In genomic region chr7:139585183-139585821, GRCm38 (mm10) we compare ENCODE assay signal across 13 mouse cellular contexts. TPM values are rescaled to one million over a fixed set of nuclear protein-coding genes. Genes with fewer than 3 reads are reported as not detected.
DNase-seq lines count a peak whose midpoint lies in the region; ATAC-seq and TF ChIP-seq lines count a peak whose summit lies in the region.
"Had no signal": no experiment of that assay in that cellular context is flagged by ENCODE, and none has a peak within 500 bp of the region (broad histone marks: within the 10 kb centered on the region; RNA-seq: fewer than 3 reads in every experiment).

No protein-coding gene starts in this region.

- H3K4me1 ChIP-seq in kidney, postnatal 0 days (replicated peaks; ENCODE audit: insufficient read depth, low read length), result peaks cover 16% of the 10 kb centered on the region
- 0 out of 2 replicates have a peak, but pooled peaks cover 3% of the 10 kb centered on the region for H3K4me1 ChIP-seq in kidney, adult 2 months (ENCODE audit: control insufficient read depth, insufficient read depth, low read length)
- peaks cover 27% of the 10 kb centered on the region for H3K4me1 ChIP-seq in embryonic facial prominence, embryonic 12.5 days
- 0 out of 2 replicates have a peak, but pooled peaks cover 8% of the 10 kb centered on the region for H3K4me1 ChIP-seq in midbrain, embryonic 14.5 days (ENCODE audit: control insufficient read depth, insufficient read depth, low read length)

- WGBS in kidney, postnatal 0 days, result 2% methylated on average over 29 of the region's 29 CpGs
- 5% methylated on average over 29 of the region's 29 CpGs for WGBS in kidney, adult 2 months
- 3% methylated on average over 29 of the region's 29 CpGs for WGBS in embryonic facial prominence, embryonic 12.5 days
- WGBS in midbrain, embryonic 14.5 days, result under 1% methylated on average over 29 of the region's 29 CpGs

- no peaks in the 10 kb centered on the region for H3K9me3 ChIP-seq in kidney, postnatal 0 days (replicated peaks; ENCODE audit: low read length)
- H3K9me3 ChIP-seq in embryonic facial prominence, embryonic 12.5 days, result no peaks in the 10 kb centered on the region
- H3K9me3 ChIP-seq in midbrain, embryonic 14.5 days (ENCODE audit: control insufficient read depth, low read length), result no peaks in the 10 kb centered on the region

- H3K4me2 ChIP-seq in kidney, postnatal 0 days (ENCODE audit: low read length), result no peak overlapping the region
- H3K4me2 ChIP-seq in embryonic facial prominence, embryonic 12.5 days (replicated peaks), result no peak overlapping the region
- peak overlapping the region; percentile 8; the same call in 1 of the 2 replicates for H3K4me2 ChIP-seq in midbrain, embryonic 14.5 days (ENCODE audit: low read length)

- no peak overlapping the region; the same call in 1 of the 2 replicates for H3K4me3 ChIP-seq in kidney, postnatal 0 days (replicated peaks; ENCODE audit: low read depth, low read length)
- no peak overlapping the region for H3K4me3 ChIP-seq in kidney, adult 2 months (ENCODE audit: insufficient read depth, low read depth, low read length)
- H3K4me3 ChIP-seq in embryonic facial prominence, embryonic 12.5 days, result 0 out of 2 replicates have a peak overlapping the region, but pooled peaks have one; percentile 10
- no peak overlapping the region for H3K4me3 ChIP-seq in midbrain, embryonic 14.5 days (replicated peaks; ENCODE audit: low read depth, low read length)
- H3K4me3 ChIP-seq: erythroblast, embryonic 14.5 days had no signal

- H3K36me3 ChIP-seq in kidney, postnatal 0 days (ENCODE audit: insufficient read depth, low read length), result no peaks in the 10 kb centered on the region
- no peaks in the 10 kb centered on the region for H3K36me3 ChIP-seq in kidney, adult 2 months (ENCODE audit: control insufficient read depth, insufficient read depth, low read length)
- no peaks in the 10 kb centered on the region for H3K36me3 ChIP-seq in embryonic facial prominence, embryonic 12.5 days
- H3K36me3 ChIP-seq in midbrain, embryonic 14.5 days (ENCODE audit: control insufficient read depth, insufficient read depth, low read length), result no peaks in the 10 kb centered on the region

- ATAC-seq in kidney, postnatal 0 days (replicated peaks; ENCODE audit: low FRiP score, low read depth), result no peak
- no peak for ATAC-seq in embryonic facial prominence, embryonic 12.5 days (ENCODE audit: insufficient number of reproducible peaks, insufficient read depth, low FRiP score, low TSS enrichment)
- ATAC-seq in midbrain, embryonic 14.5 days (ENCODE audit: low FRiP score, low TSS enrichment), result no peak
- ATAC-seq: Patski had no signal

- H3K9ac ChIP-seq in kidney, postnatal 0 days (ENCODE audit: low read depth, low read length), result no peak overlapping the region
- no peak overlapping the region for H3K9ac ChIP-seq in embryonic facial prominence, embryonic 12.5 days
- no peak overlapping the region for H3K9ac ChIP-seq in midbrain, embryonic 14.5 days (replicated peaks; ENCODE audit: low read length)

- no peak for TF ChIP-seq POLR2A in kidney, adult 2 months (IDR thresholded peaks at IDR 0.05; ENCODE audit: low read depth, low read length)

- H3K27ac ChIP-seq in kidney, postnatal 0 days, result no peak overlapping the region
- H3K27ac ChIP-seq in kidney, adult 2 months (ENCODE audit: insufficient read depth, low read depth, low read length), result no peak overlapping the region
- no peak overlapping the region for H3K27ac ChIP-seq in embryonic facial prominence, embryonic 12.5 days
- H3K27ac ChIP-seq in midbrain, embryonic 14.5 days (replicated peaks; ENCODE audit: low read depth, low read length), result no peak overlapping the region

- TF ChIP-seq CTCF in kidney, postnatal 0 days (IDR thresholded peaks at IDR 0.05; ENCODE audit: low read depth), result peak; percentile 17; the same call in 1 of the 2 replicates
- TF ChIP-seq CTCF in kidney, adult 2 months (conservative IDR thresholded peaks at IDR 0.05; ENCODE audit: insufficient read depth, insufficient read length, low read depth, low read length), result no peak

- H3K27me3 ChIP-seq in kidney, postnatal 0 days (ENCODE audit: insufficient read depth, low read length), result peaks cover 73% of the 10 kb centered on the region
- peaks cover 3% of the 10 kb centered on the region for H3K27me3 ChIP-seq in kidney, adult 2 months (replicated peaks; ENCODE audit: control insufficient read depth, insufficient read depth, low read length)
- peaks cover 98% of the 10 kb centered on the region for H3K27me3 ChIP-seq in embryonic facial prominence, embryonic 12.5 days
- peaks cover 88% of the 10 kb centered on the region for H3K27me3 ChIP-seq in midbrain, embryonic 14.5 days (ENCODE audit: control insufficient read depth, insufficient read depth, low read length)
- H3K27me3 ChIP-seq: Patski had no signal

- peak; percentile 31 for DNase-seq in embryo, embryonic 11 days
- no peak for DNase-seq in embryo, embryonic 10 days (ENCODE audit: low spot score)
- DNase-seq in kidney, postnatal 0 days (ENCODE audit: low spot score), result no peak
- no peak for DNase-seq in kidney, adult 2 months
- DNase-seq in midbrain, embryonic 14.5 days, result peak; percentile 50
- no peak for DNase-seq in right cerebral cortex, postnatal 36 days (ENCODE audit: low spot score in 2 of 2)
- no peak for DNase-seq in layer of hippocampus, postnatal 25 days (ENCODE audit: extremely low spot score in 1 of 2, low spot score in 1 of 2)
- DNase-seq: cerebellum, adult 8-10 months had no signal

RNA-seq across cellular contexts. Expression of gene Nkx6-2, which starts 2.7 kb away (rescaled TPM):
- 0.11 and 0.20 TPM in 2 replicates for polyA plus RNA-seq in kidney, postnatal 0 days (2015; fragmentation: Nextera tagmentation; extraction: Ambion mirVana)
- 0.06 TPM in 1 of 2 replicates, not detected in the other for polyA plus RNA-seq in kidney, adult 2 months (2012; rRNA removed)
- 0.77 and 1.5 TPM in 2 replicates for polyA plus RNA-seq in embryonic facial prominence, embryonic 12.5 days (2016; fragmentation: Nextera tagmentation; extraction: Ambion mirVana)
- polyA plus RNA-seq in midbrain, embryonic 14.5 days (2014; fragmentation: Nextera tagmentation; extraction: Ambion mirVana), result 8.0 and 9.0 TPM in 2 replicates
- total RNA-seq in layer of hippocampus, postnatal 25 days (2021), result 10 to 100 TPM; 11.2 to 14.6 TPM
- total RNA-seq: granulocyte monocyte progenitor cell, adult 5-6 weeks; liver, adult 2 months had no signal
- polyA plus RNA-seq: erythroblast, embryonic 14.5 days; liver, adult 2 months had no signal

Comparison
In these comparisons a context has a peak if more than half of its experiments do, and no peak if none do; other contexts are left out.
1. DNase-seq: peak in embryo, embryonic 11 days (single experiment) and midbrain, embryonic 14.5 days (single experiment); none in embryo, embryonic 10 days (single experiment), kidney, postnatal 0 days (single experiment), kidney, adult 2 months (single experiment), right cerebral cortex, postnatal 36 days (0 of 2) and layer of hippocampus, postnatal 25 days (0 of 2).